Mouse (Mus musculus) heart, embryonic 12.5 days (tissue): ENCODE measurements at regions not wholly inside any gene's neighbourhood (a gene's known extent, or its start where the extent isn't known, plus 50 kb on each side); places are given as distances from the start of the nearest gene placed in this dataset.
A peak's percentile ranks its signal among the peaks of the same experiment; 100 is the strongest.

Experiments
- ATAC-seq: fragments of 200-750 bp; cut with Nextera tagmentation; 2 replicates; pipeline ENCODE4 v1.8.0; 2017; ENCODE audit warnings: moderate TSS enrichment, moderate library complexity; ENCODE audit not compliant: insufficient number of reproducible peaks, low FRiP score
- H3K27ac ChIP-seq: fragments of 300-500 bp; sonication (generic); 2 replicates; pipeline ENCODE4 v1.5.1; 2016; ENCODE audit warnings: mild to moderate bottlenecking, moderate library complexity; ENCODE audit not compliant: poor library complexity, severe bottlenecking
- H3K27me3 ChIP-seq: fragments of 300-500 bp; sonication (generic); replicated peaks from 2 replicates; pipeline ENCODE4 v1.6.1; 2016; ENCODE audit warnings: mild to moderate bottlenecking, moderate library complexity
- H3K36me3 ChIP-seq: fragments of 300-500 bp; sonication (generic); 2 replicates; pipeline ENCODE4 v1.6.1; 2016; ENCODE audit warnings: mild to moderate bottlenecking, moderate library complexity
- H3K4me1 ChIP-seq: fragments of 300-500 bp; sonication (generic); replicated peaks from 2 replicates; pipeline ENCODE4 v1.6.1; 2016; ENCODE audit warnings: mild to moderate bottlenecking
- H3K4me2 ChIP-seq: fragments of 300-500 bp; sonication (generic); 2 replicates; pipeline ENCODE4 v1.6.1; 2016; ENCODE audit warnings: mild to moderate bottlenecking, moderate library complexity
- H3K4me3 ChIP-seq: fragments of 300-500 bp; sonication (generic); 2 replicates; pipeline ENCODE4 v1.5.1; 2016; ENCODE audit warnings: mild to moderate bottlenecking
- H3K9ac ChIP-seq: fragments of 300-500 bp; sonication (generic); 2 replicates; pipeline ENCODE4 v1.6.1; 2016; ENCODE audit warnings: mild to moderate bottlenecking, moderate library complexity
- H3K9me3 ChIP-seq: fragments of 300-500 bp; sonication (generic); replicated peaks from 2 replicates; pipeline ENCODE4 v1.6.1; 2016; ENCODE audit warnings: mild to moderate bottlenecking, moderate library complexity
- WGBS: fragments of 180-500 bp; shearing (Covaris S2); methylation state at CpG from one replicate; pipeline ENCODE4 v1.1.7; 2016; 5-methylcytosine and 5-hydroxymethylcytosine counted together

DNA sequence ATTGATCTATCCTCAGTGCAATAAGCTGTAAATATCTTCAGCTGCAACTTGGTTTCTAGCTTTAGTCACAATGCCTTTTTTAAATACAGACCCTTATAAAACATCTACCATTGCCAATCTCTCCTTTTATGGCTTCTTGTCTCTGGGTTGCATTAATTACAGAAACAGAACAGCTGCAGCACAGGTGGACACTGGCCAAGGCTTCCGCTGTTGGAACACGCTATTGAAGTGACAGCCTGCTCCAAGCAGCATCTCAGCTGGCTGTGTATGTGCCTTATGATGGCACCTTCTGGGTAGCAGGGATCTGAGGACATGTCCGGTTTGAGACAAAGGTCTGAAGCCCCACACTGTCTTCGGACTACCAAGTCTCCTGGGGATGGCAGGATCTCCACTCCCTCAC is 207.1 kb upstream of the Plpp4 start:
- H3K9ac ChIP-seq, result no peak overlapping the region
- no peak for ATAC-seq
- H3K4me1 ChIP-seq, result no peaks in the 10 kb centered on the region
- no peaks in the 10 kb centered on the region for H3K27me3 ChIP-seq
- H3K4me2 ChIP-seq, result no peak overlapping the region
- 84% methylated on average over 4 of the region's 4 CpGs for WGBS
- H3K9me3 ChIP-seq, result no peaks in the 10 kb centered on the region
- no peak overlapping the region for H3K27ac ChIP-seq
- no peaks in the 10 kb centered on the region for H3K36me3 ChIP-seq
- H3K4me3 ChIP-seq, result no peak overlapping the region

DNA sequence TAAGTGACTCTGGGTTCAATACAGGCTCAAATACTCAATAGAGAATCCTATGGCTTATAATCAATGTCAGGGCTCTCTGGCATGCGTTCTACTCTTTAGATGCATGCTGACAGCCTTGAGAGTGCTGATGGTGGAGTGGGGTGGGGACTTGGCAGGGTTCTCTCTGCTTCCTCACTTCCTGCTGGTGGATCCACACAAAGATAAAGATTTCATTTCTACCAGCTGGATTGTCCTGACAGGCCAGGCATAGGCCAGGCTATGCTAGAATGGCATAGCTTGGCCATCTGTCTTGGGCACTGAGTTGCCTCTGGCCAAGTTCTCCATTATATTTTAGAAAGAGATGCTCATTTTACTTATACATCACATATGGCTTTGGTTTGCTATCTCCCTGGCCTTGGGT is 206.2 kb upstream of the Plpp4 start:
- 56% methylated on average over 1 of the region's 1 CpGs for WGBS
- Histone ChIP-seq H3K4me2 (no peak overlapping the region), H3K36me3 (no peaks in the 10 kb centered on the region), H3K27me3 (no peaks in the 10 kb centered on the region), H3K27ac (no peak overlapping the region), H3K9ac (no peak overlapping the region), H3K4me1 (no peaks in the 10 kb centered on the region), H3K9me3 (no peaks in the 10 kb centered on the region), H3K4me3 (no peak overlapping the region)
- no peak for ATAC-seq

DNA sequence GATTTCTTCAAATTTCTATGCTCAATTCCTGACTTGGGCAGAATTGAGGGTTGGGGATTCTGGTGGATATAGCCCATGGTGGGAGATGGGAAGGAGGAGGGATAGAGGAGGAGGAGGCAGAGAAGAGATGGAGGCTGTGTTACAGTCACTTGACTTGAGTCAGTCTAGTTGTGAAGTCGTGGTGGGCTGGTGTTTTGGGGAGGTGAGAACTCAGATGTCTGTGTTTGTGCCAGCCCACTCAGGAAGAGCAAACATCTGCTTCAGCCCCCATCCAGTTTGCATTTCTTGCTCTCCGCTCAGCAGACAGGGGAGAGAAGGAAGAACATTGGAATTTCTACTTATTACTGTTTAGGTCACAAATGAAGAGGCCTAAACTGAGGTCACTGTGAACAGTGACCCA is 189.9 kb upstream of the Plpp4 start:
- ATAC-seq, result no peak
- Histone ChIP-seq H3K27me3 (no peaks in the 10 kb centered on the region), H3K4me3 (no peak overlapping the region), H3K9me3 (no peaks in the 10 kb centered on the region), H3K9ac (no peak overlapping the region), H3K27ac (no peak overlapping the region), H3K4me2 (no peak overlapping the region), H3K4me1 (no peaks in the 10 kb centered on the region), H3K36me3 (no peaks in the 10 kb centered on the region)
- 82% methylated on average over 2 of the region's 2 CpGs for WGBS

DNA sequence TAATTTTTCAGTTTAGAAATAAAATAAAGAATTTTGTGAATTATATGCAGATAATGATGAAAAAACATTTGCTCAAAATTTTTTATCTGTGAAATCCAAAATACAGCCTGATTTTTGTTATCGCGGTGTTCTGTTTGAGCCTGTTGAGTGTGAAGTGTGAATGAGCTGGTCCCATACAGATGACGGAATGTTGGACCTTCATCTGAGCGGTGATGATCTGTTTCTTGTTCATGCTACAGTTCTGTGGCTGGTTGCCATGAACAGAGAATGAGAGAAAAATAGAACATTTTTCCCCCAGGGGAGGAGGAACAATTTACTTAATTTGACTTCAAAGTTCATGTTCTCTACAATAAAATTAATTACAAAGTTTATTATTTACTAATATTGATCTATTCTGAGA is 188.7 kb upstream of the Plpp4 start:
- 74% methylated on average over 4 of the region's 4 CpGs for WGBS
- Histone ChIP-seq H3K4me1 (no peaks in the 10 kb centered on the region), H3K36me3 (no peaks in the 10 kb centered on the region), H3K27ac (no peak overlapping the region), H3K4me2 (no peak overlapping the region), H3K9me3 (no peaks in the 10 kb centered on the region), H3K27me3 (no peaks in the 10 kb centered on the region), H3K9ac (no peak overlapping the region), H3K4me3 (no peak overlapping the region)
- no peak for ATAC-seq

DNA sequence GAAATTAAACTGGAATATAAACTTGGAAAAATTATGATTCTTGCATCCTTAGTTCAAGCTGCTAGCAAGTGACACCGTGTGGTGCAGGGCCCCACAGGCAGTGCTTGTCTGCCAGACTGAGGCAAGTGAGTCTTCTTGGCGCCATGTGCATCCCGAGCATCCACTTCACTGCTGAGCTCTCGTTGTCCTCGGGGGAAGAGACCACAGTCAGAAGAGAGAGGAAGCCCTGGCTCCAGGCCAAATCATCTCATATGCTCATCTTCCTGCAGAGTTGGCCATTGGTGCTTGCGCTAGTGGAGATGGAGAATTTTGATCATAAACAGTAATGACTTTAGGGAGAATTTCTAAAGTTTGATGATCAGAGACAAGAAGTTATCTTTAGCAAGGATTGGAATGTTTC is 177.0 kb upstream of the Plpp4 start:
- 71% methylated on average over 6 of the region's 6 CpGs for WGBS

DNA sequence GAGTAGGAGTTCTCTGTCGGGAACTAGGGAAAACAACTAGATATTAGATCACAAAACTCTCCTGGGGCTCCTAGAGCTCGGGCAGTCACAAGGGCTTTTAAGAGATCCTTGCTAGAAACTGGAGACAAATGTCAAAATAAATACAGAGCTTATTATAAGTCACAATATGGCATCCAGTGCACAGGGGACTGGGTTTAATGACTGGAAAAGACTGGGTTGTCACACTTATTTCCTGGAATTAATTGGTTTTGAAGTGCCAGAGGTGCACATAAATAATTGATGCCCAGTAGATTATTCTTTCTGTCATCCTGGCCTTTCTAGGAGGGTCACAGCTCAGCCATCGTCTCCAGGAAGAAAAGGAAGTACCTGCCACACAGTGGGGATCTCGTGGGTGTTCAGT is 165.4 kb upstream of the Plpp4 start:
- no peaks in the 10 kb centered on the region for H3K9me3 ChIP-seq
- WGBS, result 57% methylated on average over 4 of the region's 4 CpGs
- H3K27me3 ChIP-seq, result no peaks in the 10 kb centered on the region
- H3K4me1 ChIP-seq, result no peaks in the 10 kb centered on the region
- ATAC-seq, result no peak
- H3K4me2 ChIP-seq, result no peak overlapping the region
- H3K9ac ChIP-seq, result no peak overlapping the region
- H3K27ac ChIP-seq, result no peak overlapping the region
- H3K4me3 ChIP-seq, result no peak overlapping the region
- no peaks in the 10 kb centered on the region for H3K36me3 ChIP-seq

More for the DNA sequence above, 177.0 kb upstream of the Plpp4 start:
- no peaks in the 10 kb centered on the region for H3K27me3 ChIP-seq
- H3K27ac ChIP-seq, result no peak overlapping the region
- no peak for ATAC-seq
- no peaks in the 10 kb centered on the region for H3K4me1 ChIP-seq
- H3K4me3 ChIP-seq, result no peak overlapping the region
- H3K9me3 ChIP-seq, result no peaks in the 10 kb centered on the region
- H3K36me3 ChIP-seq, result no peaks in the 10 kb centered on the region
- no peak overlapping the region for H3K4me2 ChIP-seq
- no peak overlapping the region for H3K9ac ChIP-seq

DNA sequence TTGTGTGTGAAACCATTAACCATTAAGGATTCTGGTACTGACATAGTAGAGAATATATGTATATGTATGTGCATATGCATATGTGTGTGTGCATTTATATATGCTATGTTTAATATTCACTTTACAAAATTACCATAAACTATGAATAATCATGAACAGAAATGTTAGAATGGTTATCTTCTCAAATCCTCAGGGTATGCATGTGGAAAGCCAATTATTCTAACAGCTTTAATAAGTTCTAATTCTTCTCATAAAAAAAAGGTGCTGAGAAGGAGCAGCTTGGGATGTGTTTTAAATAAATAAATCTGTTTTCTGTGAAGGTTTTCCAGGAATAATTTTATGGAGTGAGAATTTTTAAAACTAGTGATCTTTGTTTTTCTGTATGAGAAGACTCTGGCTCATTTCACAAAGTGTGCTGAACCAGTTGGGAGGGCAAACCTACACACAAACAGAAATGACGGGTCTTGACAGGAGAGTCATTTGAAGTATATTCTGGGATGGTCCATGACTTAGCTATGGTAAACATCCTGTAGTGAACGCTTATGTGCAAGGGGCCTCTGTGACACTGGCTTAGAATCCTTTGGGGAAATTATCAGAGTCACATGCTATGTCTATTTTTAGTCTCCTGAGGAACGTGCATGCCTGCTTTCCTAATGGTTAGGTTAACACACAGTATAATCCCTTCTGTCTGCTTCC is 160.3 kb upstream of the Plpp4 start:
- no peak for ATAC-seq
- H3K4me1 ChIP-seq, result no peaks in the 10 kb centered on the region
- H3K4me2 ChIP-seq, result no peak overlapping the region
- no peak overlapping the region for H3K27ac ChIP-seq
- no peaks in the 10 kb centered on the region for H3K27me3 ChIP-seq
- no peaks in the 10 kb centered on the region for H3K36me3 ChIP-seq
- H3K9ac ChIP-seq, result no peak overlapping the region
- no peak overlapping the region for H3K4me3 ChIP-seq
- 27% methylated on average over 3 of the region's 3 CpGs for WGBS
- no peaks in the 10 kb centered on the region for H3K9me3 ChIP-seq

DNA sequence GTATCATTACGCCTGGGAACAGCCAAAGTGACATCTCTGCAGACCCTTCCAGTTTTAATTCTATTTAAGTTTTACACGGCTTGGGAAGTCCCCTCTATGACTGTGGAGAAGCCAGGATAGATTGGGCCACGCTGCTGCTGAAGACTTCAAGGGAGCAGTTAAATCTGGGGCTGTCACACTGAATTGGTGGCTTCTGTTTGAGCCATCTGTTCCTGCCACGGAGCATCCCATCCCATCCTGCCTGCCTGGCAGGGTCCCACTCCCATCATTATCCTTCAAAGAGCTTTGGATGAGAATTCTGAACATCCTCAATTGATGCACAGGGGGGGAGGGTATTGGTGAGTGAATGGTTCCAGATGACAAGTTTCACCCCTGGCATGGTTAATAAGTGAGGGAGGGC is 154.4 kb upstream of the Plpp4 start:
- no peak overlapping the region for H3K27ac ChIP-seq
- H3K9ac ChIP-seq, result no peak overlapping the region
- no peaks in the 10 kb centered on the region for H3K27me3 ChIP-seq
- no peak for ATAC-seq
- H3K4me2 ChIP-seq, result no peak overlapping the region
- H3K4me1 ChIP-seq, result no peaks in the 10 kb centered on the region
- no peak overlapping the region for H3K4me3 ChIP-seq
- H3K36me3 ChIP-seq, result no peaks in the 10 kb centered on the region
- H3K9me3 ChIP-seq, result no peaks in the 10 kb centered on the region
- WGBS, result 69% methylated on average over 4 of the region's 4 CpGs

DNA sequence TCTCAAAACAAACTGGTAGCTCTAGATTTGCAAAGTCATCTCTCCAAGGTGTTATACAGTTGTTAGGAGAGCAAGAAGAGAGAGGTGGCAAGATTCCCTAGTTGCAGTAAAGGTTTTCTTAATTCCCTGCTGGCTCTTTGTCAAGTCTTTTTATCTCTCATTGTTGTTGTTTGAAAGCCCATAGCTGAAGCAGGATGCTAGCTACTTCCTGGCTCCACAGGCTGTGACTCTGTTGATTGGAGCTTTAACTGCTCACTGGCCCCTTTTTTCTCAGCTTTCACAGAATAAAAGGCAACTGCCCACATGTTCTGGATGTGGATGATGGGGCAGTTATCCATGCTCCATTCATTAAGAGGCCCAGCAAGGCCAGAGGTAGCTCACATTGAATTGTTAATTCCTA is 122.7 kb upstream of the Plpp4 start:
- no peak overlapping the region for H3K4me3 ChIP-seq
- peaks cover 7% of the 10 kb centered on the region for H3K4me1 ChIP-seq
- no peak for ATAC-seq
- H3K27me3 ChIP-seq, result no peaks in the 10 kb centered on the region
- no peaks in the 10 kb centered on the region for H3K36me3 ChIP-seq
- no peak overlapping the region for H3K4me2 ChIP-seq
- 0 out of 2 replicates have a peak overlapping the region, but pooled peaks have one; percentile 29 for H3K27ac ChIP-seq
- no peak overlapping the region for H3K9ac ChIP-seq
- no peaks in the 10 kb centered on the region for H3K9me3 ChIP-seq

DNA sequence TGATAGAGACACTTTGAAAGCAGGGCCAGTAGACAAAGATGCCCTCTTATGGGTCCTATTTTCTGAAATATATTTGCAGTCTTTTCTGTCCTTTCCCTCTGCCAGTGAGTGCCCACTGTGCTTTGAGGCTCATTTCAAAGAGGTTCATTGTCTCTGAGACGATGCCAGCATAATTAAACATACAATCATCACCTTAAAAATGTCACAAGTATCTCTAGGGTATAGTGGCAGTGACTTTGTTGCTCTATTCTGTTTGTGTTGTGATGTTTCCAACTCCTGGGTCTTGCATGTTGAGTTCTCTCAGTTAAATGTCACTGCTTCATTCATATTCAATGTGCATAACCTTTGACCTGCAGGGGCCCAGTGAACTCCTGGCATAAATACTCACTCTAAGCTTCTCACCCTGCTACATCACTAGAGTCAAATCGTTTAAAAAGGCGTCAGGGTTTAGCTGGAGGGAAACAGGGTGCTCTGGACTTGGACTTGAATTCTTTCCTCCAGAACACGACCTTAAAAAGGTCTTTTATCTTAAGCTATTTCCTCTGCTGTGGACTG is 122.1 kb upstream of the Plpp4 start:
- no peak for ATAC-seq
- H3K9me3 ChIP-seq, result no peaks in the 10 kb centered on the region
- 22% methylated on average over 4 of the region's 4 CpGs for WGBS

DNA sequence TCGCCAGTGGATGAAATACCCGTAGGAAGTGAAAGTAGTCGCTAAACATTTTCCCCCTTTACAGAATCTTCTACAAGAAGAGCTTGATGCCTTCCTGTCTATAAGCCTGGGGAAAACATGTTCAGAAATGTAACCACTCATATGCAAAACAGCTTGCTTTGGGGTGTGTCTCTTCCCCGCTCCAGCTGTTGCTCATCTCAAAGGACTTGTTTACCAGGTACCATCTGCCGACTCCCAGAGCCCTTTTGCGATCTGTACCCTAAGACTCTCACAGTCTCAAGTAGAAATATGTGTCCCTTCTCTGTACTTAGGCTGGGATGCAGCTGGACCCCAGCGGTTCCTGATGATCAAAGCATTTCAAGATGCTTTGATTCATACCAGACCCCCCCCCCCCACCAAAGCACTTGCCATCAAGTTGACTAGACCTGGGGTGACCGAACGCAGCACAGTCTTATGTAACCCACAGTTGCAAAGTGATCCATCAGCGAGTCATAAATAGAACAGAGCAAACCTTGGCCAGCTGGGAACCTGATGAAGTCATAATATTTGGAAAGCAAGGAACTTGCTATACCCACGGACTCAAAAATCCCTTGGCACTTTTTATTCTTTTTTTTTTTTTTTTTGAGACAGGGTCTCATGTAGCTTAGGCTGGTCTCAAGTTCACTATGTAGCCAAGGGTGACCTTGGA is 119.4 kb upstream of the Plpp4 start:
- WGBS, result 84% methylated on average over 11 of the region's 11 CpGs
- Histone ChIP-seq H3K9ac (no peak overlapping the region), H3K4me1 (peaks cover 7% of the 10 kb centered on the region), H3K4me3 (no peak overlapping the region), H3K36me3 (no peaks in the 10 kb centered on the region), H3K9me3 (no peaks in the 10 kb centered on the region), H3K27ac (no peak overlapping the region), H3K27me3 (no peaks in the 10 kb centered on the region), H3K4me2 (no peak overlapping the region)
- ATAC-seq, result no peak

More for the DNA sequence above, 122.1 kb upstream of the Plpp4 start:
- Histone ChIP-seq H3K27ac (peak overlapping the region; percentile 29; the same call in 1 of the 2 replicates), H3K9ac (no peak overlapping the region), H3K4me2 (no peak overlapping the region), H3K4me1 (peaks cover 7% of the 10 kb centered on the region), H3K36me3 (no peaks in the 10 kb centered on the region), H3K4me3 (no peak overlapping the region), H3K27me3 (no peaks in the 10 kb centered on the region)
